Mouse (Mus musculus): ENCODE results near the gene Rnf7. TPM values are rescaled to one million over a fixed set of nuclear protein-coding genes. Genes with fewer than 3 reads are reported as not detected.

Rnf7 gene
- total and polyA plus RNA-seq, 2 experiments = 63.4 to 65.5 TPM

- H3K9ac ChIP-seq (ENCODE audit: low read depth, low read length) = no peak overlapping the region
- H3K27ac ChIP-seq (replicated peaks; ENCODE audit: insufficient read depth, low read depth, low read length) = no peak overlapping the region
- H3K79me2 ChIP-seq (ENCODE audit: control insufficient read depth, insufficient read depth, low read length) = no peaks in the 10 kb centered on the region
- DNase-seq (ENCODE audit: extremely low read depth, low read depth, low spot score) = no peak
- H3K36me3 ChIP-seq (ENCODE audit: control insufficient read depth, insufficient read depth, low read length) = no peaks in the 10 kb centered on the region
- H3K27me3 ChIP-seq (ENCODE audit: control insufficient read depth, insufficient read depth, low read length) = peaks cover 8% of the 10 kb centered on the region; the same call in 1 of the 2 replicates
- H3K4me1 ChIP-seq (ENCODE audit: control insufficient read depth, insufficient read depth, low read length) = no peaks in the 10 kb centered on the region
- H3K4me3 ChIP-seq (ENCODE audit: insufficient read depth, low read depth, low read length) = no peak overlapping the region
- TF ChIP-seq CTCF (IDR thresholded peaks at IDR 0.05; ENCODE audit: low read depth, low read length) (no peak), POLR2A (IDR thresholded peaks at IDR 0.05; ENCODE audit: extremely low read depth, insufficient read depth, low read length) (no peak)
- 82% methylated on average over 9 of the region's 9 CpGs for WGBS
These were observed 29.0 kb downstream of the Rnf7 start for GRCm38 (mm10) chr9:96449514-96449913.

DNA sequence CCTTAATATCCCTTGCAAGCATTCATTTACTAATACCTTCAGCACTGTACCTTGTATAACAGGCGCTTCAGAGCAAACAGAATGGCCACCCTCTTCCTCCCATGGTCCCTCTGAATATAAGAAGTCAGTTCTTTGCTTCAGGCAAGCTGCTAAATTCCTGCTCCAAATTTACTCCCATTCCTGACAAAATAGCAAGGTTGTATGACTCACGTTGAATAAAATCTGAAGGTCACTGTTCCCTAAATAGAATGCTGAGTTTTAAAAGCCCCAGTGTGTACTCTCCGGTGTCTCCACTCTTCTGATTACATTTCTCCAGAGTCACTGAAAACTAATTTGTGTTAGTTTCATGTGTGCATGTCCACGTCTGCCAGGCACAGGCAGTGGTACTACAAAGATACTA, 33.1 kb downstream of the Rnf7 start:
- H3K27ac ChIP-seq (replicated peaks; ENCODE audit: insufficient read depth, low read depth, low read length) = no peak overlapping the region
- H3K79me2 ChIP-seq (ENCODE audit: control insufficient read depth, insufficient read depth, low read length) = no peaks in the 10 kb centered on the region
- peaks cover 15% of the 10 kb centered on the region; the same call in 1 of the 2 replicates for H3K27me3 ChIP-seq (ENCODE audit: control insufficient read depth, insufficient read depth, low read length)
- no peak for DNase-seq (ENCODE audit: extremely low read depth, low read depth, low spot score)
- 61% methylated on average over 4 of the region's 4 CpGs for WGBS
- no peak overlapping the region for H3K9ac ChIP-seq (ENCODE audit: low read depth, low read length)
- no peak overlapping the region for H3K4me3 ChIP-seq (ENCODE audit: insufficient read depth, low read depth, low read length)
- TF ChIP-seq CTCF (IDR thresholded peaks at IDR 0.05; ENCODE audit: low read depth, low read length) (no peak), POLR2A (IDR thresholded peaks at IDR 0.05; ENCODE audit: extremely low read depth, insufficient read depth, low read length) (no peak)
- H3K36me3 ChIP-seq (ENCODE audit: control insufficient read depth, insufficient read depth, low read length) = no peaks in the 10 kb centered on the region
- no peaks in the 10 kb centered on the region for H3K4me1 ChIP-seq (ENCODE audit: control insufficient read depth, insufficient read depth, low read length)

DNA sequence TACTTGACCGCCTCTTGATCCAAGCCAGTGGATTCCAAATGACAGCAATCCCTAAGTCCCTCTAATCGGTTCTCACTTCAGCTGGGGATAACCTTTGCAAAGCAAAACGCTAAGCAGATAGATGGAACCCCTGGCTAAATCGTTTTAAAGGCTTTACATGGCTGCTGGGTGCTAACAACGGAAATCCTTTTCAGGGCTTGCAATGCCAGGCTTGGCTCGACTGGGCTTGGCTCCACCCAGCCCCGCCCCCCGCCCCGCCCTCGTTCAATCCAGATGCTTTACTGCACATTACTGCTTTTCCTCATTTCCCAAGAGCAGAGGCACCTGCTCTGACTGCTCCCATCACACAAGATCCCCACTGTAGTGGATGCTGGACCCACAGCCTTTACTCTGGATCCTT, 36.4 kb downstream of the Rnf7 start:
- H3K36me3 ChIP-seq (ENCODE audit: control insufficient read depth, insufficient read depth, low read length) = no peaks in the 10 kb centered on the region
- peaks cover 15% of the 10 kb centered on the region; the same call in 1 of the 2 replicates for H3K27me3 ChIP-seq (ENCODE audit: control insufficient read depth, insufficient read depth, low read length)
- TF ChIP-seq POLR2A (IDR thresholded peaks at IDR 0.05; ENCODE audit: extremely low read depth, insufficient read depth, low read length) = no peak
- TF ChIP-seq CTCF (IDR thresholded peaks at IDR 0.05; ENCODE audit: low read depth, low read length) = no peak
- no peaks in the 10 kb centered on the region for H3K79me2 ChIP-seq (ENCODE audit: control insufficient read depth, insufficient read depth, low read length)
- WGBS = 25% methylated on average over 10 of the region's 10 CpGs
- no peak overlapping the region for H3K4me3 ChIP-seq (ENCODE audit: insufficient read depth, low read depth, low read length)
- no peak for DNase-seq (ENCODE audit: extremely low read depth, low read depth, low spot score)
- H3K27ac ChIP-seq (replicated peaks; ENCODE audit: insufficient read depth, low read depth, low read length) = no peak overlapping the region
- H3K4me1 ChIP-seq (ENCODE audit: control insufficient read depth, insufficient read depth, low read length) = no peaks in the 10 kb centered on the region
- no peak overlapping the region for H3K9ac ChIP-seq (ENCODE audit: low read depth, low read length)

DNA sequence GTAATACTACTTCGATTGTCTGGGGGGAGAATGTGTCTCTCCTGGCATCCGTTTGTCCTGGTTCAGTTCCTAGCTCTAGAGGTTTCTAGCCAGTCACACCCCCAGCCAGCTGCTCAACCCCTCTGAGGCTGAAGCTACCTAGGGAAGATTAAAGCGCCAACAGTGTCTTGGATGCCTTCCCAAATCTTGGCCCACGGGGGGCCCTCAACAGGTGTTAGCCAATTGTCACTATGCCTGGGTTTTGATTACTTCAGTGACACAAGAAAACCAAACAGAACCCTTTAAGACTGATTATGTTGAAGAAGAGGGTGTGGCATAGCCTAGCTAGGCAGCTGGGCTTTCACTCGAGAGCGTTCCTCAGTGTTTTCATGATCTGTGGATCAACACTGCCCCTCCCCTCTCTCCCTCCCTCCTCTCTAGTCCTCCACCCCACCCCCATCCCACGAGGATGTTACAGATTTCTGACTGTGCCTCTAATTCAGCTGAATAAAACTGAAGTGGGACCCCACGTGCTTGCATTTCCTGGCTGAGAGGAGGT, 40.1 kb downstream of the Rnf7 start:
- Histone ChIP-seq H3K4me3 (ENCODE audit: insufficient read depth, low read depth, low read length) (no peak overlapping the region), H3K79me2 (ENCODE audit: control insufficient read depth, insufficient read depth, low read length) (no peaks in the 10 kb centered on the region), H3K36me3 (ENCODE audit: control insufficient read depth, insufficient read depth, low read length) (no peaks in the 10 kb centered on the region), H3K9ac (ENCODE audit: low read depth, low read length) (no peak overlapping the region), H3K27ac (replicated peaks; ENCODE audit: insufficient read depth, low read depth, low read length) (peak overlapping the region; percentile 45), H3K27me3 (ENCODE audit: control insufficient read depth, insufficient read depth, low read length) (peaks cover 17% of the 10 kb centered on the region; the same call in 1 of the 2 replicates), H3K4me1 (ENCODE audit: control insufficient read depth, insufficient read depth, low read length) (no peaks in the 10 kb centered on the region)
- DNase-seq (ENCODE audit: extremely low read depth, low read depth, low spot score) = no peak
- TF ChIP-seq POLR2A (IDR thresholded peaks at IDR 0.05; ENCODE audit: extremely low read depth, insufficient read depth, low read length) = no peak
- no peak for TF ChIP-seq CTCF (IDR thresholded peaks at IDR 0.05; ENCODE audit: low read depth, low read length)
- whole genome bisulfite sequencing = 9% methylated on average over 8 of the region's 8 CpGs

DNA sequence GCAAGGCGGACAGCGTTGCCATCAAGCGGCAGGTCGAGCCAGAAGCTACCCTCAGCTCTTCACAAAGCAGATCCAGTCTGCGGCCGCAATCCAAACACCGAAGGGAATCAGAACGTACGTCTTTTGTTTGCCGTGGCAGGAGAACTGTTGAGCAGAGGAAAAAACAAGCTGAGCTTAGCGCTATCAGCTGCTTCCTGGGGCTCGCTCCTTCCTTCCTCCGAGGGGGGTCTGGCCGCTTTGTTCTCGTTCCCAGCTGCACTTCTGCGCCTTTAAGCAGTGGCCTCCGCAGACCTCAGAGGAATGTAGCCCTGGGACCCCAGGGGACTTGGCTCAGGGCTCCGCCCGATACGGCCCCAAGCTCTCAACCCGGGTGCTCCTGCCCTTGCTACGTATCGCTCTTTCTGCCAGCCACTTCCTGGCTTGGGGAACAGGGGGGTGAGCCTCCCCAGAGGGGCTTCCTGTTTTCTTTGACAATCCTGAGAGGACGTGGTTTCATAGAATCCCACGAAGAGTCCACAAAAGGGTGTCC, 40.6 kb downstream of the Rnf7 start:
- DNase-seq (ENCODE audit: extremely low read depth, low read depth, low spot score) = peak; percentile 20
- H3K36me3 ChIP-seq (ENCODE audit: control insufficient read depth, insufficient read depth, low read length) = no peaks in the 10 kb centered on the region
- no peaks in the 10 kb centered on the region for H3K4me1 ChIP-seq (ENCODE audit: control insufficient read depth, insufficient read depth, low read length)
- H3K27ac ChIP-seq (replicated peaks; ENCODE audit: insufficient read depth, low read depth, low read length) = peak overlapping the region; percentile 45
- H3K79me2 ChIP-seq (ENCODE audit: control insufficient read depth, insufficient read depth, low read length) = no peaks in the 10 kb centered on the region
- WGBS = 5% methylated on average over 25 of the region's 25 CpGs
- TF ChIP-seq POLR2A (IDR thresholded peaks at IDR 0.05; ENCODE audit: extremely low read depth, insufficient read depth, low read length) = no peak
- 0 out of 2 replicates have a peak, but pooled peaks have one; percentile 14 for TF ChIP-seq CTCF (IDR thresholded peaks at IDR 0.05; ENCODE audit: low read depth, low read length)
- peaks cover 17% of the 10 kb centered on the region; the same call in 1 of the 2 replicates for H3K27me3 ChIP-seq (ENCODE audit: control insufficient read depth, insufficient read depth, low read length)
- H3K4me3 ChIP-seq (ENCODE audit: insufficient read depth, low read depth, low read length) = peak overlapping the region; percentile 40
- H3K9ac ChIP-seq (ENCODE audit: low read depth, low read length) = peak overlapping the region; percentile 20; the same call in 1 of the 2 replicates

Data from liver, adult 2 months (tissue).